Mouse (Mus musculus) thymus, postnatal 4 days (tissue): ENCODE results near the gene Soga1.
A peak's percentile ranks its signal among the peaks of the same experiment; 100 is the strongest.

Experiments
- DNase-seq: peaks from one replicate; pipeline ENCODE4 v3.0.0; 2021

Gene Soga1

DNA sequence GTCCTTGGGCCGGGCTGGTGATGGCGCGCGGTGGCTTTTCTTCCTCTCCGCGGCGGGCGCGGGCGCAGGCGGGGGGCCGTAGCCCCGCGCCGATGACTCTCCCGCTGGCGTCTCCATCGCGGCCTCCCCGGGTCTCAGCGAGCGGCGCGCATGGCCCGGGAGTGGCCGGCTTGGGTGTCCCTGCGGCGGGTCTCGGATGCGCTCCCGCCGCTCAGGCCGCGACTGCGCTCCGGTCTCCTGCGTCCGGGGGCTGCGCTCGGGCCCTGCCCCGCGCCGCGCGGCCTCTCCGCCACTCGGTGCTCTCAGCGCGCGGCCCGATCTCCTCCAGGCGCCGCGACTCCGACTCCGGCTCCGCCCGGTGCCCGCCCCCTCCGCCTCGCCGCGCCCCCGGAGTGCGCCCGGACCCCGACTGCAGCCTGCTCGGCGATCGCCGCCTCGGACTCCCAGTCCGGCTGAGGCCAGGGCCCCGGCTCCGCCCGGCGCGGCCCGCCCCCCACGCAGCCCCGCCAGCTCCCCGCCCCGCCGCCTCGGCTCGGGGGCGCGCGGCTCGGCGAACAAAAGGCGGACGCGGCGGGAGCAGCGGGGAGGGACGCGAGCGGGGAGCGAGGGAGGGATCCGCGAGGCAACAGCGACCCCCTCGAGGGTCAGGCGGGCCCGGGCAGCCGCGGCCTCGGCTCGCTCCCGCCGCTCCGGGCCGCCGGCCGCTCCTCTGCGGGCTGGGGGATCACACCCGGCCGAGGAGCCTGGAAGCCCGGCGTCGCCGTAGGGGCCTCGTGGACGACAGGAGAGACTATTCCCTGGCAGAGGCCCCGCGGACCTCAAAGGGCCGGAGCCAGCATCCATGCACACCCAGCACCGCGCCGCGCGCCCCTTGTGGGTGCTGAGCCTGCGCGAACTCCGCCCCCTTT is at the start of gene Soga1:
Gene Soga1, minus strand, starts transcription at position 462 of the 908 bp plus-strand sequence.
- DNase-seq = peak; percentile 78

GRCm38 (mm10) chr2:157128072-157128471 is 49.0 kb upstream of the Soga1 start:
- no peak for DNase-seq

- DNase-seq = no peak
These were observed 48.3 kb upstream of the Soga1 start for GRCm38 (mm10) chr2:157127370-157127769.

DNA sequence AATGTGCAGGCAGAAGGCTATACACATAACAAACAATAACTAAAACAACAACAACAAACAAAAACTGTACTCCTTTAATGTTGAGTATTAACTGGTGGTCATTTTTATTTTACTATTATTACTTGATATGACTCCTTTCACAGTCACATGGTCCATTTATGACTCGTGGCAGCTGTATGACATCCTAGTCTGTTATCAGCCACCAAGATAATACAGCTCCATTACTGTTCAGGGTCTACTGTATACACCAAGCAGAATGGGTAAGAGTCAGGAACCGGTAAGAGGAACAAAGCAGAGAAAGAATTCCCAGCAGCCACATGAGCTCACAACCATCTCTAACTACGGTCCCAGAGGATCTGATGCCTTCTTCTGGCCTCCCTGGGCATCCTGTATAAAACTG is 46.2 kb upstream of the Soga1 start:
- DNase-seq = no peak

GRCm38 (mm10) chr2:157121766-157122165 is 42.7 kb upstream of the Soga1 start:
- peak; percentile 47 for DNase-seq

DNA sequence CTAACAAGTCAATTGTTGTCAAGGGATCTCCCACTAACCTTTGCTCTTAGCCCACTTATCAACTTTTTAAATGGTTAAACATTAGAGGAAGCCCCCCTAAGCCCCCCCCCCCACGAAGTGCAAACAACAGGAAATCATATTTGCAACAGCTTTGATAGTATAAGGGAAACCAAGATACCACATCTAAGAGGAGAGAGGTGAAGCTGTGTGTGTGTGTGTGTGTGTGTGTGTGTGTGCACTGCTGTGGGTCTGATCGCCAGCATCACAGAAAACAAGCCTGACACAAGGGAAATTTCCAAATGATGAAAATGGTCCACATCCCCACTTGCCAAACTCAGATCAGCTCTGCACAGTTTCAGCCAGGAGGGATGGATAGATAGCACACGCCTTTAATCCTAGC is 40.0 kb upstream of the Soga1 start:
- DNase-seq = peak; percentile 62

DNA sequence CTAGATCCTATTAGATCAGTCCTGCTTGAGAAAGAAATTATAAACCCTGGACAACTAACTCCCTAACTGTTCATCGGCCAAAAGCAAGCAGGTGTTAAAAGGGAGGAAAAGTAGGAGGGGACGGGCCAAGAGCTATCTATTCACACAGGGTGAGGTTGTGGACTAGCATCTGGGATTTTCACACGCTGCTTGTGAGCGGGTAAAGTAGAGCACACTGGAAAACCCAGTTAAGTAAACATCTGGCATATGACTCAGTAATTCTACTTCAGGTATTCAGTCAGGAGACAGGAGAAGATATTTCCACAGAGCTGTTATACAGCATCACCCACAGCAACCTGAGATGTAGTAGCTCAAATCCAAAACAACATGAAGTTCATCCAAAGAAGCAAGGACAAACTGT is 39.5 kb upstream of the Soga1 start:
- DNase-seq = no peak

DNA sequence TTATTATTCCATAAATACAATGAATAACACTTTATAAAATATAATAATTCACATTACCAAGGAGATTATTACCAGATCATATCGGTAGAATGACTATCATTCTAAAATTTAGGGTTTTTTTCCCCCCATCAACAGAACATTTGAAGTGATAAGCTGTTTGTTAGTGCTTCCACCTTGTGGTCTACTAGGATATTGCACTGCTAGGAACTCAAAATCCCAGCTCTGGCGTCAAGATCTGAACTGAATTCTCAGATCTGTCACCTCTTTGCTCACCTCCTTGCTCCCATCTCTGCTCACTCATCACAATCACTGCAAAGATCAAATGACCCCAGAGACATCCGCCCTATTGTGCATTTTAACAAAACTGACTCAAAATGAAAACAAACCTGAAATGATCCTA is 37.9 kb upstream of the Soga1 start:
- no peak for DNase-seq

DNA sequence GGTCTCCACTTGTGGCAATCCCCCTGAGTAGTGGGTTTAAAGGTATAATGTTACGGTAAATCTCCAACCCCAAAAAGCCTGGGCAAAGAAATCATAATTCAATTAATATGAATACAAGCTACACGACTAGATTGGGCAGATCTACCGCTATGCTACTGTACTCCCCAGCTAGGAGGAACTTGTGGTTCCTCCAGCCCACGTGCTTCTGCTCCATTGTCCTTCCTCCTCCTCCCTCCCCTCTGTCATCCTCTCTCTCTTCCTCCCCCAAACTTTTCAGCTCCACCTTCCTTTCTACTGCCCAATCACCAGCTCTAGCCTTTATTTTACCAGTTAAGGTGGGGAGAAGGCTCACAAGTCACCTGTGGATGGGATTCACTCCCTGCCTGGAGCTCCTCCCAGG is 29.2 kb upstream of the Soga1 start:
- no peak for DNase-seq

- DNase-seq = no peak
These were observed 25.4 kb upstream of the Soga1 start for GRCm38 (mm10) chr2:157104454-157104853.

- DNase-seq = no peak
These were observed 23.2 kb upstream of the Soga1 start for GRCm38 (mm10) chr2:157102256-157102655.

GRCm38 (mm10) chr2:157101650-157102049 is 22.6 kb upstream of the Soga1 start:
- no peak for DNase-seq

- no peak for DNase-seq
These were observed 21.2 kb upstream of the Soga1 start for GRCm38 (mm10) chr2:157100319-157100605.

- no peak for DNase-seq
These were observed 20.7 kb upstream of the Soga1 start for GRCm38 (mm10) chr2:157099532-157100318.

DNA sequence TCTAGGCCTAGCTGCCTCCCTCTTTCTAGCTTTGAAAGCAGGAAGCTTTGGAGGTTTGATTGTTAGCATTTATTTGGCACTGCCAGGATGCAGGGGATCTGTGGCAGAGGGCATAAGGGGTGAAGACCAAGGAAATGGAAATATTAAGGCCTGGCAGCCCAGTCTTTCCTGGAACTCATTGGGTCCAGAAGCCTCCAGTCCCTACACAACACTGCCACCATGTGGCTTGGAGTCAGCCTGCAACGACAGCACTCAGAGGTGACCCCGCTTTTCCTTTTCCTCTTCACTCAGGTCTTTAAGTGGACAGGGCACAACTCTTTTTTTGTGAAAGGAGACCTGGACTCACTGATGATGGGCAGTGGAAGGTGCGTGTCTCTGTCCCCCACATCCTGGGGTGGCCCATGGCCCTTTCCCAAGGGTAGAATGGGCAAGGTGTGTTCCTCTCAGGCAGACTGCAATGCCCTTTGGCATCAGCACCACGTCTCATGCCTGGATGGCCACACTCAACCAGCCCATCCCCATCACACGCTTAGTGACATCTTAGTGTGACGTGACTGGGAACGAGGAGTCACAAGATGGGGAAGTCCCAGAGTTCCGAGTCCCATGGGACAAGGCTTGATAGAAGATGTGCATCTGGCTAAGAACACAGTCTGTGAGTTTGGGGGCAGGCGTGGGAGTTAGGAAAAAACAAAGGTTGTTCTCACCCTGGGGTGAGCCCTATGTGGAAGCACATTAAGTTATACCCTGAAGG is 16.1 kb upstream of the Soga1 start:
- peak; percentile 77 for DNase-seq

- DNase-seq = no peak
These were observed 13.0 kb upstream of the Soga1 start for GRCm38 (mm10) chr2:157092024-157092423.

DNA sequence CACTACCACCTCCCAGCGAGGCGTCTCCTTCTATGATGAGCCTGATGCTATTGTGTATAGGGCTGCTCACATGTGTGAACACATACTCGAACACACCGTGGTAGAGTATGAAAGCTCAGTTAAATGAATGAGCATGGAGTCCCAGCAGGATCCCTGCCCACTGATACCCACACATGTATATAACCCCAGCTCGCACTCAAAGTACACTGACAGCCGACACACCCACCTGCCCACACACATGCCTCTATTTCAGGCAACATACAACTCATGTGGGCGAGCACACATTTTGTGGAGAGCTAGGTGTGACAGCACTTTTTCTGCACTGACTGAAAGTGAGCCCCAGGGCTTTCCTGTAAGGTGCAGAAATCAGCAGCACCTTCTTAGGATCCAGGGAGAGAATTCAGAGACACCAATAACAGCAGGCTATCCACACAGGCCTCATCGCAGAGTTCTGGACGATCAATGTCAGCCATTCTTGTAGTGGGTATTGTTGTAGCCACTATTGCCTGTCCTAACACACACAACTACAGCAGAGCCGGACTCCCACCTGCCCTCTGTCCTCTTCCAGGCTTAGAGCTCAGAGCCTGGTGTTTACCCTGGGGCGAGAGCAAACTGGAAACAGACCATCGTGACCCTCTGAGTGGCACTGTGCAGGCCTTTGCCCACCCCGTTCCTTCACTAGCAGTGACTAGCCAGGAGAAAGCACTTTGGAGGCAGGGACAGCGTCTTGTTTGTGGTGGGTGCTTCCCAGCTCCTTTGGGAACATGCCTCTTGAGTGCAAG is 8.7 kb upstream of the Soga1 start:
- DNase-seq = no peak

GRCm38 (mm10) chr2:157086796-157087195 is 7.7 kb upstream of the Soga1 start, which contains the start of gene Tldc2:
Tldc2 (plus strand) TSS chr2:157087055.
- no peak for DNase-seq

DNA sequence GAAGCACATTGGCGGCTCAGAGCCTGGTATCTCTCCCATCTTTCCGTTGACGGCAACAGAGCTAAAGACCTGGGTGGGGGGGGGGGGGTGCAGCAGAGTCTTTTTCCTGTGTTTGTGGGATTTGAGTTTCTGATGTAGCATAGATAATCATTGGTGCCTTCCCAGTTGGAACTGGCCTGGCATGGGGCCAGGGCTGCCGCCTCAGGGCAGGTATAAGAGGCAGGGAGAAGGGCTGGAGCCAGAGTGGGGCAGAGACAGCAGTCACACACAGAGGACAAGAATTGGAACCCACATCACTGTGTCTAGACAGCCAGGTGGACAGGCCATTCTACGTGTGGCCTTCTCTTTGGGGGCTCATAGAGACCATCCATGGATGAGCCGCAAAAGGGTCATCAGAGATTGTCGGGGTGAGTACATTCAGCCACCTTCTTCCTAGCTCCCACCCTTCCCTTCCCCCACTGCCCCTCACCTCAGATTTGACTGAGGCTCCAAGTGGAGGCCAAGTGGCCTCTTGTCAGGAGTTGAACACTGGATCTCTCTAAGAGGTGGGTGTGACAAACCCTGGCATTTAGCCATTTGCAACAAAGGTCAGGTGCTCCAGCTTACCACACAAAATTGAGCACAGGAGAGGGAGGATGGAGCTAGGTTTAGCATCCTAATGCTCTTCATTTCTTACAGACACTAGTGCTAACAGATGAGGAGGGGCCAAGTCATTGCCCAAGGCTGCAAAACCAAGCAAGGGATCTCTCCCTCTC is 6.0 kb upstream of the Soga1 start:
- no peak for DNase-seq

DNA sequence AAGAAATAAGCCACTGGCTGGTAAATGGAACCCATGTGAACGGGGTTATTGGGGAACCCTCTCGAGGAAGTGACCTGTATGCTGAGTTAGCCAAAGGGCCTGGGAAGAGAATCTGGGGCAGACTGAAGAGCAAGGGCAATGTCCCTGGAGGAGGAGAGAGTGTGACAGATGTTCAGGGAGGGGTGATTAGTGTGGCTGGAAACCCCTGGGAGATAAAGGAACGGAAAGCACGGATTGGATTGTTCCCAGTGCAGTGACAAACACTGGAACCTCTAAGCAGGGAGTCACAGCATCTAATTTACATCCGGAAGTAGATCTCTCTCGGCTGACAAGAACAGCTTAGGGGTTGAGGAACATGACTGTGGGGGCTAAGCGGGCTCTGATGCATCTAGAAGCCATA is 2.9 kb upstream of the Soga1 start:
- DNase-seq = no peak

DNA sequence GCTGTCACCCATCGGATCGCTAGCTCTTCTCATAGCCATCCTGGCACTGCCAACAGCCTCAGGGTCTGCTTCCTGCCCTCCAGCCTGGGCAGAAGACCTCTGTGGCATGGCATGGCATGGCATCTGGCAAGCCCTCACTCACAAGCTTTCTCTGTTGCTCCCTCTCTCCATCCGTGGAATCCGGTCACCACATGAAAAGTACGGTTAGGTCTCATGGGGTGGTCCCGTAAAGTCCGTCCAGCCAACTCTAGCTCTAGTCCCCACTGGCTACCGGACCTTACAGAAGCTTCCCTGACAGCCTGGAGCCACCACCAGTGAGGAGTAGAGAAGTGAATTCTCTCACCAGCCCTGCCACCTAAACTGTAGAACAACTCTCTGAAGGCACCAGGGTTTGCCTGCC is 2.3 kb upstream of the Soga1 start:
- no peak for DNase-seq

DNA sequence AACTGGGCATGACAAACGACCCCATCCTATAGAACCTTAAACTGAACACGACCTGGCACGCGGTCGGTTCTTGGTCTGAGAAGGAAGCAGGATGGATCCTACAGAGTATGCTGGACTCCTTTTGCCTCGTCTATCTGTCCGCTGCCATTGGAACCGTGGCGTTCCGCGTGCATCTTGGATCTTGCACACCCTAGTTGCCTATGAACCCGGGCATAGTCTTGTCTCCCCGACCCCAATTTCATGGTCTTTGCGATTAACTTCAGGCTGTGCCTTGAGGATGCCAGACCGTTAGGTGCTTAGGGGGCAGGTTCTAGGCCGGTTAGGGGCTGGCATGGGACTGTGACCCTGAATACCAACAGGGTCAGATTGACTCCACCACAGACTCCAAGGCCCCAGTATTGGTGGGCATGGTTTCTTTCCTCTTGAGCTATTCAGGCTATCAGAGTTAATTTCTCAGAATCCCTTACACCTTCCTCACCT is 687 bp upstream of the Soga1 start:
- no peak for DNase-seq
